Mouse (Mus musculus) bone marrow, adult 2 months (tissue): ENCODE measurements around the gene Mgat4a.

Experiments
- CTCF ChIP-seq: fragments of 200-500 bp; IDR thresholded peaks from 2 replicates; pipeline ENCODE4 v1.5.1; 2011; ENCODE audit warnings: low read length, control low read depth; ENCODE audit not compliant: control insufficient read depth, insufficient read depth
- POLR2A ChIP-seq: fragments of 200-500 bp; IDR thresholded peaks from 2 replicates; pipeline ENCODE4 v1.6.1; 2011; ENCODE audit warnings: low read depth, mild to moderate bottlenecking, control low read depth, low read length, borderline replicate concordance; ENCODE audit not compliant: control insufficient read depth

DNA sequence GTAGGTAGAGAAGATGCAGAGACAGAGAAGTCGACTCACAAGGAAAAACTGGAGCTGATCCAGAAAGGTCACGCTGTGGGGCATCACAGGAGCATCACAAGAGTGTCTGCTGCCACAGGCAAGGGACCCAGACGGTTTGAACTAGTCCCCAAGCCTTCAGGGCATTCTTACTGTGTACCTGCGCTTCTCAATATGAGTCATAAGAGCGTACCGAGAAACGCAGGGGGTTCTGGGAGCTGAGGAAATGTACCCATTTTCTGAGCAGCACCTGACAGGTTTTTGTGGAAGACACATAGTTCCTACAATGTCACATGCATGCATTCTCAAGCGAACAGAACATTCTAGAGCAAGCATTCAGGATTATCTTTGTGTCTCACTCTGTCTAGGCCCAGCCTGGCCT, 8.7 kb upstream of the Mgat4a start:
- TF ChIP-seq POLR2A (no peak), CTCF (no peak)
